Mouse (Mus musculus) G1E-ER4 (cell line): Measurements from ENCODE around the gene Chordc1. TPM values are rescaled to one million over a fixed set of nuclear protein-coding genes. Genes with fewer than 3 reads are reported as not detected.

ENCODE experiments used
- GATA1 ChIP-seq: IDR thresholded peaks from one replicate; pipeline ENCODE4 v1.8.0; 2012; ENCODE audit warnings: low read length, inconsistent platforms
- polyA plus RNA-seq: library from polyadenylated mRNA; stranded (reverse); fragments of >175 nt; gene quantifications from 2 replicates; pipeline ENCODE4 v1.2.3, GENCODE M21; 2012

Gene Chordc1
- 2.0 and 2.7 TPM in 2 replicates for polyA plus RNA-seq

- TF ChIP-seq GATA1 = no peak
Measured at GRCm38 (mm10) chr9:18291571-18292429, at the start of gene Chordc1. Chordc1 (plus strand) TSS chr9:18292125.

GRCm38 (mm10) chr9:18275901-18276300, 16.0 kb upstream of the Chordc1 start:
- TF ChIP-seq GATA1 = no peak

GRCm38 (mm10) chr9:18276844-18277243, 15.1 kb upstream of the Chordc1 start:
- TF ChIP-seq GATA1 = no peak

GRCm38 (mm10) chr9:18277497-18277896, 14.4 kb upstream of the Chordc1 start:
- no peak for TF ChIP-seq GATA1

GRCm38 (mm10) chr9:18292443-18292922, 558 bp downstream of the Chordc1 start:
- TF ChIP-seq GATA1 = no peak

GRCm38 (mm10) chr9:18293026-18293781, 1.3 kb downstream of the Chordc1 start:
- no peak for TF ChIP-seq GATA1

- TF ChIP-seq GATA1 = no peak
Measured at GRCm38 (mm10) chr9:18298301-18298700, 6.4 kb downstream of the Chordc1 start.

GRCm38 (mm10) chr9:18319990-18320389, 28.1 kb downstream of the Chordc1 start:
- no peak for TF ChIP-seq GATA1

Other genes with a start within 250 kb of the Chordc1 start
- gene Naalad2, start 110.9 kb downstream of the Chordc1 start, polyA plus RNA-seq = not detected in 2 replicates
- not detected in 2 replicates for gene Ubtfl1, start 112.3 kb downstream of the Chordc1 start, polyA plus RNA-seq
- not detected in 2 replicates for gene Mbd3l2, start 138.5 kb downstream of the Chordc1 start, polyA plus RNA-seq
- 0.28 and 0.37 TPM in 2 replicates for gene Zfp558, start 186.1 kb downstream of the Chordc1 start, polyA plus RNA-seq
- gene Mbd3l1, start 186.2 kb downstream of the Chordc1 start, polyA plus RNA-seq = not detected in 2 replicates